Mouse (Mus musculus) heart, postnatal 0 days (tissue): ENCODE results near the gene Zw10.

Experiments used
- CTCF ChIP-seq: IDR thresholded peaks from 2 replicates; pipeline ENCODE4 v1.5.1; 2016; ENCODE audit warnings: antibody characterized with exemption, control low read depth, low read depth
- EP300 ChIP-seq: IDR thresholded peaks from 2 replicates; pipeline ENCODE4 v1.6.1; 2016; ENCODE audit warnings: antibody characterized with exemption, low read depth

DNA sequence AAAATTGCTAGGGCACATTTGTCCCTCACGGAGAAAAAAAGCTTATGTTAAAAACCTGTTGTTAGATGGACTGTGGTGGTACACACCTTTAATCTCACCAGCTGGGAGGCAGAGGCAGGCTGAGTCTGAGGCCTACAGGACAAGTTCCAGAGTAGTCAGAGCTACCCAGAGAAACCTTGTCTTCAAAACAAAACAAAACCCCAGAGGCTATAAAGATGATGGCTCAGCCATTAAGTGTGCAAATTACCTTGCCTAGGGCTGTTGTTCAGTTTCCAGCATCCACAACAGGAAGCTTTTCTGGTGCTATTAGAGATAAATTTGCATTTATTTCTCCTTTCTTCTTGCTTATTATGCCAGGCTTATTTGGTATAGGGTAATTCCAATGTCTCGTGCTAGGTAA lies 30.9 kb upstream of the Zw10 start:
- TF ChIP-seq CTCF (no peak), EP300 (no peak)
